Mouse (Mus musculus) heart, postnatal 0 days (tissue): ENCODE measurements around the gene Rundc3a. TPM values are rescaled to one million over a fixed set of nuclear protein-coding genes. Genes with fewer than 3 reads are reported as not detected.
A peak's percentile ranks its signal among the peaks of the same experiment; 100 is the strongest.

ENCODE experiments used
- ATAC-seq: fragments of 200-750 bp; cut with Nextera tagmentation; 2 replicates; pipeline ENCODE4 v1.8.0; 2017; ENCODE audit warnings: low read depth, moderate number of reproducible peaks, moderate library complexity; ENCODE audit not compliant: insufficient read depth
- DNase-seq: peaks from one replicate; pipeline ENCODE4 v3.0.0-alpha.2; 2016; ENCODE audit warnings: low spot score
- H3K27ac ChIP-seq: fragments of 300-500 bp; sonication (generic); 2 replicates; pipeline ENCODE4 v1.5.1; 2014; ENCODE audit warnings: low read depth, mild to moderate bottlenecking
- H3K27me3 ChIP-seq: fragments of 300-500 bp; sonication (generic); 2 replicates; pipeline ENCODE4 v1.6.1; 2014; ENCODE audit warnings: low read length, mixed read lengths; ENCODE audit not compliant: control insufficient read depth, insufficient read depth
- H3K36me3 ChIP-seq: fragments of 300-500 bp; sonication (generic); replicated peaks from 2 replicates; pipeline ENCODE4 v1.6.1; 2014; ENCODE audit warnings: low read length, mixed read lengths; ENCODE audit not compliant: control insufficient read depth, insufficient read depth
- H3K4me1 ChIP-seq: fragments of 300-500 bp; sonication (generic); 2 replicates; pipeline ENCODE4 v1.6.1; 2014; ENCODE audit warnings: antibody characterized with exemption; ENCODE audit not compliant: control insufficient read depth, insufficient read depth
- H3K4me2 ChIP-seq: fragments of 300-500 bp; sonication (generic); 2 replicates; pipeline ENCODE4 v1.6.1; 2014; ENCODE audit warnings: low read depth, mild to moderate bottlenecking, low read length, moderate library complexity
- H3K4me3 ChIP-seq: fragments of 300-500 bp; sonication (generic); 2 replicates; pipeline ENCODE4 v1.5.1; 2014; ENCODE audit warnings: low read depth, low read length
- H3K9ac ChIP-seq: fragments of 300-500 bp; sonication (generic); replicated peaks from 2 replicates; pipeline ENCODE4 v1.6.1; 2014; ENCODE audit warnings: low read depth, low read length, mixed read lengths
- H3K9me3 ChIP-seq: fragments of 300-500 bp; sonication (generic); replicated peaks from 2 replicates; pipeline ENCODE4 v1.6.1; 2016; ENCODE audit warnings: low read length; ENCODE audit not compliant: control insufficient read depth
- CTCF ChIP-seq: IDR thresholded peaks from 2 replicates; pipeline ENCODE4 v1.5.1; 2016; ENCODE audit warnings: antibody characterized with exemption, control low read depth, low read depth
- EP300 ChIP-seq: IDR thresholded peaks from 2 replicates; pipeline ENCODE4 v1.6.1; 2016; ENCODE audit warnings: antibody characterized with exemption, low read depth
- WGBS: fragments of 180-500 bp; shearing (Covaris S2); extraction: QIAGEN DNeasy Blood & Tissue Kit; methylation state at CpG from one replicate; pipeline ENCODE4 v1.1.7; 2014; 5-methylcytosine and 5-hydroxymethylcytosine counted together
- polyA plus RNA-seq: library from polyadenylated mRNA; unstranded; fragments of >200 nt; fragmentation: Nextera tagmentation; extraction: Ambion mirVana; gene quantifications from 2 replicates; pipeline ENCODE4 v1.2.1, GENCODE M21; 2015
- total RNA-seq: library from RNA; depleted of rRNA; stranded (reverse); fragments of >200 nt; gene quantifications from 2 replicates; pipeline ENCODE4 v1.2.3, GENCODE M21; 2014; ENCODE audit warnings: low replicate concordance

Rundc3a gene
- total and polyA plus RNA-seq, 2 experiments from 2014 or later, result 0.74 to 12.5 TPM

GRCm38 (mm10) chr11:102411704-102412103 lies 18.5 kb downstream of the Rundc3a start:
- no peaks in the 10 kb centered on the region for H3K9me3 ChIP-seq
- H3K27ac ChIP-seq, result peak overlapping the region; percentile 7; the same call in 1 of the 2 replicates
- H3K36me3 ChIP-seq, result no peaks in the 10 kb centered on the region
- WGBS, result 6% methylated on average over 11 of the region's 11 CpGs
- H3K4me3 ChIP-seq, result no peak overlapping the region
- H3K4me2 ChIP-seq, result no peak overlapping the region
- H3K9ac ChIP-seq, result peak overlapping the region; percentile 21; the same call in 1 of the 2 replicates
- no peaks in the 10 kb centered on the region for H3K27me3 ChIP-seq
- DNase-seq (peak; percentile 93), ATAC-seq (peak; percentile 10; the same call in 1 of the 2 replicates)
- TF ChIP-seq CTCF, result peak; percentile 88
- TF ChIP-seq EP300, result peak; percentile 42; the same call in 1 of the 2 replicates
- H3K4me1 ChIP-seq, result 0 out of 2 replicates have a peak, but pooled peaks cover 3% of the 10 kb centered on the region

DNA sequence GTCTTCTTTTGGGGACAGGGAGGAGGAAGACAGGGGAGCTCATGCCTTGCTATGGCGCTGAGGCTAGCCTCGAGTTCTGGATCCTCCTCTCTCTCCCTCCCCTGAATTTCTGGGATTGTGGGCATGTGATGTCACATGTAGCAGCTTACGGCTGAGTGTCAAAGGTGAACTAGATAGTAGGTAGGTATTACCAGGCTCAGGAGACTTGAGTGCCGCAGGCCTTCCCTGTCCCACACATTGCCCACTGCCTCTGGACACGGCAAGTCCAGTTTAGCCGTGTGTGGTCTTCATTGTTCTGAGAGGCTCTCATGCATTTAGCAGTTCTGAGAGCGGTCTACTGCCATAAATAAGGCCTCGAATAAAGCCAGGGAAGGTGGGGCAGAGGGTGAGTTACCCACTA lies 19.9 kb downstream of the Rundc3a start:
- H3K9me3 ChIP-seq, result no peaks in the 10 kb centered on the region
- TF ChIP-seq CTCF, result no peak
- TF ChIP-seq EP300, result no peak
- DNase-seq, result no peak
- no peak overlapping the region for H3K4me3 ChIP-seq
- no peak for ATAC-seq
- H3K27ac ChIP-seq, result no peak overlapping the region
- no peaks in the 10 kb centered on the region for H3K36me3 ChIP-seq
- no peaks in the 10 kb centered on the region for H3K27me3 ChIP-seq
- 0 out of 2 replicates have a peak, but pooled peaks cover 3% of the 10 kb centered on the region for H3K4me1 ChIP-seq
- H3K4me2 ChIP-seq, result no peak overlapping the region
- WGBS, result 73% methylated on average over 8 of the region's 8 CpGs
- no peak overlapping the region for H3K9ac ChIP-seq

DNA sequence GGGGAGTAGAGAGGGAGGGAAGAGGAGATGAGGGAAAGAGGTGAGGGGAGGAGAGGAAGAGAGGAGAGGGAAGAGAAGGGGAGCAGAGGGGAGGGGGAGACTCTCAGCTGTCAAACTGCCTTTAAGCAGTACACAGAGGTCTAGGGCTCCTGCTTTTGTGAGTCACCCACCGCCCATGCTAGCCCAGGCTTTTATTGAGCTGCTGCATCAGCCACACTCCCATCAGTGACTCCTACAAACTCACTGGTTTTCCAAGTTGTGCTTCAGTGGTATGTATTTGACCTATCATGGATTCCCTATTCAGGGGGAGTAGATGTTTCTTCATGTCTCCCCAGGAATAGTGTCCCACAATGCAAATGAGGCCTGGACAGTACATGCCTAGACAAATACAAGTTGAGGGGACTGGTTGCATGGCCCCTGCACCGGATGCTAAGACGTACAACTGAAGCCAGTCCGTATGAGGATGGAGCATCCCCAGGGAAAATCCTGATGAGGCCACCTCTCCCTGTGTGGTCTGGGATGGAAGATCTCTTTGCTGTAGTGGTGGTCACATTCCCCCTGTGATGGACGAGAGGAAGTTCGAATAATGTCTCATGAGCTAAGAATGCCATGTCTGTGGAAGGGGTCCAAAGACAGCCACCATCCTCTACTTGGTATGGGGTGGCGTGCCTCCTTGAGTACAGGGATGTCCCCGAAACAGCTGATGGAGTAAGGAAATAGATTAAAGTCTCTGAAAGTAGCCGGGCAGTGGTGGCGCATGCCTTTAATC lies 22.0 kb downstream of the Rundc3a start:
- 0 out of 2 replicates have a peak, but pooled peaks cover 3% of the 10 kb centered on the region for H3K4me1 ChIP-seq
- ATAC-seq (no peak), DNase-seq (no peak)
- H3K4me2 ChIP-seq, result no peak overlapping the region
- H3K9me3 ChIP-seq, result 0 out of 2 replicates have a peak, but pooled peaks cover 3% of the 10 kb centered on the region
- no peak overlapping the region for H3K9ac ChIP-seq
- H3K4me3 ChIP-seq, result no peak overlapping the region
- 62% methylated on average over 10 of the region's 10 CpGs for WGBS
- no peak for TF ChIP-seq CTCF
- TF ChIP-seq EP300, result no peak
- H3K36me3 ChIP-seq, result no peaks in the 10 kb centered on the region
- no peaks in the 10 kb centered on the region for H3K27me3 ChIP-seq
- H3K27ac ChIP-seq, result no peak overlapping the region

DNA sequence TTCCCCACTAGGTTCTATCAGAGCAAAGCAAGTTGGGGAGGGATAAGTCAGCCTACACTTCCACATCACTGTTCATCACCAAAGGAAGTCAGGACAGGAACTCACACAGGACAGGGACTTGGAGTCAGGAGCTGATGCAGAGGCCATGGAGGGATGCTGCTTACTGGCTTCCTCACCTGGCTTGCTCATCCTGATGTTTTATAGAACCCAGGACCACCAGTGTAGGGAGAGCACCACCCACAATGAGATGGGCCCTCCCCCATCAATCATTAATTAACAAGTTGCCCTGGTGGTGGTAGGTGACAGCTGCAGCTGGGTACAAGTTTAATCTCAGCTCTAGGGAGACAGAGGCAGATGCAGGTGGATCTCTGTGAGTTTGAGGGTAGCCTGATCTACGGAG lies 24.0 kb downstream of the Rundc3a start:
- no peak overlapping the region for H3K27ac ChIP-seq
- no peaks in the 10 kb centered on the region for H3K27me3 ChIP-seq
- H3K9ac ChIP-seq, result no peak overlapping the region
- 77% methylated on average over 1 of the region's 1 CpGs for WGBS
- H3K4me3 ChIP-seq, result no peak overlapping the region
- H3K4me2 ChIP-seq, result no peak overlapping the region
- ATAC-seq, result no peak
- TF ChIP-seq EP300, result no peak
- TF ChIP-seq CTCF, result no peak
- H3K36me3 ChIP-seq, result no peaks in the 10 kb centered on the region
- peaks cover 3% of the 10 kb centered on the region; the same call in 1 of the 2 replicates for H3K9me3 ChIP-seq
- DNase-seq, result no peak
- no peaks in the 10 kb centered on the region for H3K4me1 ChIP-seq

- Histone ChIP-seq H3K4me2 (no peak overlapping the region), H3K9me3 (peaks cover 3% of the 10 kb centered on the region; the same call in 1 of the 2 replicates), H3K4me1 (no peaks in the 10 kb centered on the region), H3K27me3 (no peaks in the 10 kb centered on the region), H3K9ac (no peak overlapping the region), H3K27ac (no peak overlapping the region), H3K4me3 (no peak overlapping the region), H3K36me3 (no peaks in the 10 kb centered on the region)
- no peak for DNase-seq
- no peak for ATAC-seq
- TF ChIP-seq EP300 (no peak), CTCF (no peak)
These were observed 25.7 kb downstream of the Rundc3a start for GRCm38 (mm10) chr11:102418887-102419286.
